Mouse (Mus musculus): ENCODE data around the gene Tifa.

The Tifa gene

GRCm38 (mm10) chr3:127788038-127788437 lies 1.6 kb upstream of the Tifa start:
- DNase-seq (ENCODE audit: low spot score) = no peak

GRCm38 (mm10) chr3:127788919-127789318 lies 686 bp upstream of the Tifa start:
- DNase-seq (ENCODE audit: low spot score) = no peak

- DNase-seq (ENCODE audit: low spot score) = no peak
Measured at GRCm38 (mm10) chr3:127790234-127791055, 840 bp downstream of the Tifa start.

- no peak for DNase-seq (ENCODE audit: low spot score)
Measured at GRCm38 (mm10) chr3:127791056-127791483, 1.5 kb downstream of the Tifa start.

- DNase-seq (ENCODE audit: low spot score) = no peak
Measured at GRCm38 (mm10) chr3:127791595-127792561, 2.3 kb downstream of the Tifa start.

GRCm38 (mm10) chr3:127793022-127793421 lies 3.4 kb downstream of the Tifa start:
- DNase-seq (ENCODE audit: low spot score) = no peak

GRCm38 (mm10) chr3:127795762-127796161 lies 6.2 kb downstream of the Tifa start:
- no peak for DNase-seq (ENCODE audit: low spot score)

GRCm38 (mm10) chr3:127796271-127796670 lies 6.7 kb downstream of the Tifa start:
- no peak for DNase-seq (ENCODE audit: low spot score)

GRCm38 (mm10) chr3:127801162-127801561 lies 11.6 kb downstream of the Tifa start:
- no peak for DNase-seq (ENCODE audit: low spot score)

GRCm38 (mm10) chr3:127802814-127803213 lies 13.2 kb downstream of the Tifa start:
- no peak for DNase-seq (ENCODE audit: low spot score)

- no peak for DNase-seq (ENCODE audit: low spot score)
Measured at GRCm38 (mm10) chr3:127804439-127804838, 14.8 kb downstream of the Tifa start.

- DNase-seq (ENCODE audit: low spot score) = no peak
Measured at GRCm38 (mm10) chr3:127805071-127805470, 15.5 kb downstream of the Tifa start.

- no peak for DNase-seq (ENCODE audit: low spot score)
Measured at GRCm38 (mm10) chr3:127805991-127806390, 16.4 kb downstream of the Tifa start.

- no peak for DNase-seq (ENCODE audit: low spot score)
Measured at GRCm38 (mm10) chr3:127807846-127808245, 18.2 kb downstream of the Tifa start.

- no peak for DNase-seq (ENCODE audit: low spot score)
Measured at GRCm38 (mm10) chr3:127809103-127809502, 19.5 kb downstream of the Tifa start.

- no peak for DNase-seq (ENCODE audit: low spot score)
Measured at GRCm38 (mm10) chr3:127817120-127817683, 27.6 kb downstream of the Tifa start.

- DNase-seq (ENCODE audit: low spot score) = no peak
Measured at GRCm38 (mm10) chr3:127818694-127819663, 29.4 kb downstream of the Tifa start.

GRCm38 (mm10) chr3:127820400-127820799 lies 30.8 kb downstream of the Tifa start:
- no peak for DNase-seq (ENCODE audit: low spot score)

- no peak for DNase-seq (ENCODE audit: low spot score)
Measured at GRCm38 (mm10) chr3:127821209-127821608, 31.6 kb downstream of the Tifa start.

- DNase-seq (ENCODE audit: low spot score) = no peak
Measured at GRCm38 (mm10) chr3:127823886-127824863, 34.6 kb downstream of the Tifa start.
